Mouse (Mus musculus) adrenal gland, adult 10 weeks (tissue): Measurements from ENCODE around the gene C130060K24Rik. TPM values are rescaled to one million over a fixed set of nuclear protein-coding genes. Genes with fewer than 3 reads are reported as not detected.

Source experiments
- polyA plus RNA-seq: library from polyadenylated mRNA; stranded (reverse); fragments of 350-450 nt; fragmentation: Illumina TruSeq; extraction: RNeasy Lipid Tissue Mini Kit (QIAGEN cat#74804); gene quantifications from one replicate; pipeline ENCODE4 v1.2.3, GENCODE M21; 2014; ENCODE audit warnings: low read depth, low replicate concordance

C130060K24Rik gene
- not detected for polyA plus RNA-seq

GRCm38 (mm10) chr6:65380918-65381772 is at the start of gene C130060K24Rik:
TSS of gene C130060K24Rik (plus strand) at chr6:65381105.

Other genes starting within 250 kb of the C130060K24Rik start
- gene Hpgds, start 236.2 kb upstream of the C130060K24Rik start, polyA plus RNA-seq = 3.4 TPM
- 0.41 TPM for gene Tnip3, start 144.2 kb downstream of the C130060K24Rik start, polyA plus RNA-seq